Mouse (Mus musculus) stomach, embryonic 15.5 days (tissue): Measurements from ENCODE around the gene Pik3r1. TPM values are rescaled to one million over a fixed set of nuclear protein-coding genes. Genes with fewer than 3 reads are reported as not detected.

Experiments used
- ATAC-seq: fragments of 200-750 bp; cut with Nextera tagmentation; 2 replicates; pipeline ENCODE4 v1.8.0; 2017; ENCODE audit warnings: low read depth, moderate number of reproducible peaks, moderate TSS enrichment; ENCODE audit not compliant: insufficient read depth, low FRiP score
- H3K27ac ChIP-seq: fragments of 300-500 bp; sonication (generic); 2 replicates; pipeline ENCODE4 v1.5.1; 2015; ENCODE audit warnings: mild to moderate bottlenecking, inconsistent platforms
- H3K27me3 ChIP-seq: fragments of 300-500 bp; sonication (generic); replicated peaks from 2 replicates; pipeline ENCODE4 v1.6.1; 2015; ENCODE audit warnings: inconsistent platforms
- H3K36me3 ChIP-seq: fragments of 300-500 bp; sonication (generic); 2 replicates; pipeline ENCODE4 v1.6.1; 2015; ENCODE audit warnings: inconsistent platforms
- H3K4me1 ChIP-seq: fragments of 300-500 bp; sonication (generic); 2 replicates; pipeline ENCODE4 v1.6.1; 2015; ENCODE audit warnings: inconsistent platforms
- H3K4me2 ChIP-seq: fragments of 300-500 bp; sonication (generic); 2 replicates; pipeline ENCODE4 v1.6.1; 2015; ENCODE audit warnings: mild to moderate bottlenecking, inconsistent platforms
- H3K4me3 ChIP-seq: fragments of 300-500 bp; sonication (generic); replicated peaks from 2 replicates; pipeline ENCODE4 v1.5.1; 2015; ENCODE audit warnings: inconsistent platforms
- H3K9ac ChIP-seq: fragments of 300-500 bp; sonication (generic); 2 replicates; pipeline ENCODE4 v1.6.1; 2015; ENCODE audit warnings: inconsistent platforms
- H3K9me3 ChIP-seq: fragments of 300-500 bp; sonication (generic); 2 replicates; pipeline ENCODE4 v1.6.1; 2016; ENCODE audit warnings: inconsistent platforms
- WGBS: fragments of 180-500 bp; shearing (Covaris S2); methylation state at CpG from one replicate; pipeline ENCODE4 v1.1.7; 2015; 5-methylcytosine and 5-hydroxymethylcytosine counted together
- polyA plus RNA-seq: library from polyadenylated mRNA; unstranded; fragments of >200 nt; fragmentation: Nextera tagmentation; extraction: Ambion mirVana; gene quantifications from 2 replicates; pipeline ENCODE4 v1.2.1, GENCODE M21; 2015

Gene Pik3r1
- polyA plus RNA-seq, 1 experiment from 2014 or later: 55.0 TPM

GRCm38 (mm10) chr13:101799318-101799717 is 31.3 kb upstream of the Pik3r1 start:
- H3K9me3 ChIP-seq: no peaks in the 10 kb centered on the region
- no peak overlapping the region for H3K4me2 ChIP-seq
- no peaks in the 10 kb centered on the region for H3K36me3 ChIP-seq
- no peak overlapping the region for H3K9ac ChIP-seq
- ATAC-seq: no peak
- no peak overlapping the region for H3K4me3 ChIP-seq
- 0 out of 2 replicates have a peak, but pooled peaks cover 6% of the 10 kb centered on the region for H3K4me1 ChIP-seq
- 87% methylated on average over 2 of the region's 2 CpGs for WGBS
- no peaks in the 10 kb centered on the region; the same call in 1 of the 2 replicates for H3K27me3 ChIP-seq
- H3K27ac ChIP-seq: no peak overlapping the region

- Histone ChIP-seq H3K27me3 (no peaks in the 10 kb centered on the region; the same call in 1 of the 2 replicates), H3K4me1 (0 out of 2 replicates have a peak, but pooled peaks cover 6% of the 10 kb centered on the region), H3K4me2 (no peak overlapping the region), H3K9me3 (no peaks in the 10 kb centered on the region), H3K27ac (no peak overlapping the region), H3K36me3 (no peaks in the 10 kb centered on the region), H3K9ac (no peak overlapping the region), H3K4me3 (no peak overlapping the region)
- ATAC-seq: no peak
- 77% methylated on average over 4 of the region's 4 CpGs for WGBS
Measured at GRCm38 (mm10) chr13:101798522-101798921, 30.5 kb upstream of the Pik3r1 start.

GRCm38 (mm10) chr13:101796983-101797382 is 29.0 kb upstream of the Pik3r1 start:
- H3K27ac ChIP-seq: no peak overlapping the region
- H3K9me3 ChIP-seq: no peaks in the 10 kb centered on the region
- H3K36me3 ChIP-seq: no peaks in the 10 kb centered on the region
- H3K4me2 ChIP-seq: no peak overlapping the region
- no peak overlapping the region for H3K4me3 ChIP-seq
- WGBS: 64% methylated on average over 6 of the region's 6 CpGs
- no peaks in the 10 kb centered on the region; the same call in 1 of the 2 replicates for H3K27me3 ChIP-seq
- ATAC-seq: no peak
- no peak overlapping the region for H3K9ac ChIP-seq
- H3K4me1 ChIP-seq: 0 out of 2 replicates have a peak, but pooled peaks cover 6% of the 10 kb centered on the region

- Histone ChIP-seq H3K27me3 (no peaks in the 10 kb centered on the region), H3K9ac (no peak overlapping the region), H3K9me3 (no peaks in the 10 kb centered on the region), H3K4me2 (no peak overlapping the region), H3K4me1 (no peaks in the 10 kb centered on the region), H3K36me3 (no peaks in the 10 kb centered on the region), H3K4me3 (no peak overlapping the region), H3K27ac (no peak overlapping the region)
- 91% methylated on average over 3 of the region's 4 CpGs for WGBS
- no peak for ATAC-seq
Measured at GRCm38 (mm10) chr13:101785705-101786104, 17.7 kb upstream of the Pik3r1 start.

- no peak overlapping the region for H3K4me2 ChIP-seq
- H3K4me1 ChIP-seq: no peaks in the 10 kb centered on the region
- no peak overlapping the region for H3K9ac ChIP-seq
- peak; percentile 93 for ATAC-seq
- no peak overlapping the region for H3K4me3 ChIP-seq
- H3K27me3 ChIP-seq: no peaks in the 10 kb centered on the region
- H3K36me3 ChIP-seq: no peaks in the 10 kb centered on the region
- WGBS: 83% methylated on average over 13 of the region's 13 CpGs
- H3K27ac ChIP-seq: no peak overlapping the region
- no peaks in the 10 kb centered on the region for H3K9me3 ChIP-seq
Measured at GRCm38 (mm10) chr13:101784651-101785289, 16.8 kb upstream of the Pik3r1 start.

GRCm38 (mm10) chr13:101779011-101779410 is 11.0 kb upstream of the Pik3r1 start:
- H3K4me1 ChIP-seq: no peaks in the 10 kb centered on the region
- H3K36me3 ChIP-seq: no peaks in the 10 kb centered on the region
- H3K9me3 ChIP-seq: no peaks in the 10 kb centered on the region
- no peak overlapping the region for H3K27ac ChIP-seq
- 88% methylated on average over 4 of the region's 4 CpGs for WGBS
- H3K4me3 ChIP-seq: no peak overlapping the region
- no peak overlapping the region for H3K4me2 ChIP-seq
- H3K9ac ChIP-seq: no peak overlapping the region
- ATAC-seq: no peak
- H3K27me3 ChIP-seq: no peaks in the 10 kb centered on the region

- H3K4me2 ChIP-seq: no peak overlapping the region
- no peaks in the 10 kb centered on the region for H3K9me3 ChIP-seq
- WGBS: 80% methylated on average over 3 of the region's 3 CpGs
- H3K36me3 ChIP-seq: no peaks in the 10 kb centered on the region
- H3K9ac ChIP-seq: no peak overlapping the region
- no peaks in the 10 kb centered on the region for H3K4me1 ChIP-seq
- H3K4me3 ChIP-seq: no peak overlapping the region
- H3K27me3 ChIP-seq: no peaks in the 10 kb centered on the region
- no peak for ATAC-seq
- H3K27ac ChIP-seq: no peak overlapping the region
Measured at GRCm38 (mm10) chr13:101777851-101778250, 9.8 kb upstream of the Pik3r1 start.

GRCm38 (mm10) chr13:101771071-101771470 is 3.1 kb upstream of the Pik3r1 start:
- H3K9ac ChIP-seq: no peak overlapping the region
- no peaks in the 10 kb centered on the region for H3K27me3 ChIP-seq
- no peak overlapping the region for H3K4me2 ChIP-seq
- no peak overlapping the region for H3K27ac ChIP-seq
- peaks cover under 1% of the 10 kb centered on the region; the same call in 1 of the 2 replicates for H3K4me1 ChIP-seq
- no peaks in the 10 kb centered on the region for H3K9me3 ChIP-seq
- no peak for ATAC-seq
- no peak overlapping the region for H3K4me3 ChIP-seq
- no peaks in the 10 kb centered on the region for H3K36me3 ChIP-seq

- Histone ChIP-seq H3K27ac (no peak overlapping the region), H3K4me1 (peaks cover 8% of the 10 kb centered on the region), H3K27me3 (no peaks in the 10 kb centered on the region), H3K9me3 (no peaks in the 10 kb centered on the region), H3K9ac (no peak overlapping the region), H3K36me3 (no peaks in the 10 kb centered on the region), H3K4me2 (no peak overlapping the region), H3K4me3 (no peak overlapping the region)
- WGBS: 84% methylated on average over 4 of the region's 4 CpGs
- ATAC-seq: no peak
Measured at GRCm38 (mm10) chr13:101769955-101770354, 1.9 kb upstream of the Pik3r1 start.

- H3K36me3 ChIP-seq: no peaks in the 10 kb centered on the region
- H3K27ac ChIP-seq: peak overlapping the region; percentile 98
- peak overlapping the region; percentile 83 for H3K4me2 ChIP-seq
- H3K9me3 ChIP-seq: no peaks in the 10 kb centered on the region
- peak overlapping the region; percentile 98 for H3K4me3 ChIP-seq
- no peaks in the 10 kb centered on the region for H3K27me3 ChIP-seq
- H3K9ac ChIP-seq: peak overlapping the region; percentile 59; the same call in 1 of the 2 replicates
- H3K4me1 ChIP-seq: peaks cover 19% of the 10 kb centered on the region
- WGBS: 1% methylated on average over 17 of the region's 17 CpGs
- ATAC-seq: peak; percentile 14
Measured at GRCm38 (mm10) chr13:101768630-101768991, 594 bp upstream of the Pik3r1 start.

- H3K4me1 ChIP-seq: peaks cover 31% of the 10 kb centered on the region
- H3K27me3 ChIP-seq: no peaks in the 10 kb centered on the region
- H3K4me3 ChIP-seq: peak overlapping the region; percentile 98
- peak overlapping the region; percentile 83 for H3K4me2 ChIP-seq
- H3K9me3 ChIP-seq: no peaks in the 10 kb centered on the region
- under 1% methylated on average over 60 of the region's 60 CpGs for WGBS
- H3K27ac ChIP-seq: peak overlapping the region; percentile 98
- peak; percentile 2; the same call in 1 of the 2 replicates for ATAC-seq
- H3K36me3 ChIP-seq: no peaks in the 10 kb centered on the region
- peak overlapping the region; percentile 99 for H3K9ac ChIP-seq
Measured at GRCm38 (mm10) chr13:101767013-101767808, 806 bp downstream of the Pik3r1 start.

GRCm38 (mm10) chr13:101766605-101767012 is 1.4 kb downstream of the Pik3r1 start:
- Histone ChIP-seq H3K36me3 (no peaks in the 10 kb centered on the region), H3K4me2 (peak overlapping the region; percentile 83), H3K9ac (peak overlapping the region; percentile 99), H3K4me3 (peak overlapping the region; percentile 98), H3K4me1 (peaks cover 36% of the 10 kb centered on the region), H3K27me3 (no peaks in the 10 kb centered on the region), H3K27ac (peak overlapping the region; percentile 98), H3K9me3 (no peaks in the 10 kb centered on the region)
- no peak for ATAC-seq
- WGBS: 2% methylated on average over 5 of the region's 5 CpGs
